Mouse (Mus musculus) heart, postnatal 10 days (tissue): ENCODE measurements around the gene C1ql4. TPM values are rescaled to one million over a fixed set of nuclear protein-coding genes. Genes with fewer than 3 reads are reported as not detected.

Source experiments
- DNase-seq, 2 experiments: peaks; one replicate each; pipeline ENCODE4 v3.0.0; 2021
- intact Hi-C: fragments of 180-260 bp; cut with DNase I; formaldehyde crosslinking; loops from one replicate; pipeline ENCODE4 v1.15.1; 2025
- total RNA-seq, 2 experiments: library from RNA; stranded (reverse); gene quantifications; 2 replicates each; pipeline ENCODE4 v1.2.3; 2021

Gene C1ql4
- total RNA-seq, result not detected

DNA sequence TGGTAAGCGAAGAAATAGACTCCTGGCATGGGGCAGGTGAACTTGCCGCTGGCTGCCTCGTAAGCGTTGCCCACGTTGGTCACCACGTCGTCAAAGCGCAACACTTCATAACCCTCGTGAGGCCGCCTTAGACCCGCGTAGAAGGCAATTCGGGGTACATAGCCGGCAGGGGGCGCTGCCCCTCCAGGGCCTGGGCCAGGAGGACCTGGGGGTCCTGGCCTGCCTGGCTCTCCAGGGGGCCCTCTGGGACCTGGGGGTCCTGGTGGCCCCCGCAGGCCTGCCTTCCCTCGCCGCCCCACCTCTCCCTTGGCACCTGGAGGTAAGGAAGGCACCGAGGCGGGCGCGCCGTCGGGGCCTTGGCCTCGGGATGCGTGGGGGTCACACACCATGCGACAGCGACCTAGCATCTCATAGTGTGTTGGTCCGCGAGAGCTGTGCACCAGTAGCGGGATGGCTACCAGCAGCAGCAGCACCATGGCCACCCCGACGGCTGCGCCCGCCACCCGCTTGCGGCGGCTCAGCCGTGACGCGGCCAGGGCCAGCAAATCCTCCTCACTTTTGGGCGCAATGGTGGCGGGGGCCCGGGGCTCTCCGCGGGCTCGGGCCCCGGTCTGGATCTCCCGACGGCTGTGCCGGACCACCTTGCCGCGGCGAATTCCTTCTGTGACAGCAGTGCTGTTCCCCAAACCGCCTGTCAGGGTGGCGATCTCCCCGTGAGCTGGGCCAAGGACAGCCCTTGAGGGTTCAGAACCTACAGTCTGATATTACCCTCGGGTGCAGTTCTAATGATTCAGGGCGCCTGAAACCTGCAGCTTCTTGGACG, at the start of gene C1ql4:
Gene C1ql4 (minus strand): TSS at position 565 of the 823 bp plus-strand sequence.
- peak in 1 of 2 experiments; percentile 51 for DNase-seq
- intact Hi-C loops, result no loop called here

DNA sequence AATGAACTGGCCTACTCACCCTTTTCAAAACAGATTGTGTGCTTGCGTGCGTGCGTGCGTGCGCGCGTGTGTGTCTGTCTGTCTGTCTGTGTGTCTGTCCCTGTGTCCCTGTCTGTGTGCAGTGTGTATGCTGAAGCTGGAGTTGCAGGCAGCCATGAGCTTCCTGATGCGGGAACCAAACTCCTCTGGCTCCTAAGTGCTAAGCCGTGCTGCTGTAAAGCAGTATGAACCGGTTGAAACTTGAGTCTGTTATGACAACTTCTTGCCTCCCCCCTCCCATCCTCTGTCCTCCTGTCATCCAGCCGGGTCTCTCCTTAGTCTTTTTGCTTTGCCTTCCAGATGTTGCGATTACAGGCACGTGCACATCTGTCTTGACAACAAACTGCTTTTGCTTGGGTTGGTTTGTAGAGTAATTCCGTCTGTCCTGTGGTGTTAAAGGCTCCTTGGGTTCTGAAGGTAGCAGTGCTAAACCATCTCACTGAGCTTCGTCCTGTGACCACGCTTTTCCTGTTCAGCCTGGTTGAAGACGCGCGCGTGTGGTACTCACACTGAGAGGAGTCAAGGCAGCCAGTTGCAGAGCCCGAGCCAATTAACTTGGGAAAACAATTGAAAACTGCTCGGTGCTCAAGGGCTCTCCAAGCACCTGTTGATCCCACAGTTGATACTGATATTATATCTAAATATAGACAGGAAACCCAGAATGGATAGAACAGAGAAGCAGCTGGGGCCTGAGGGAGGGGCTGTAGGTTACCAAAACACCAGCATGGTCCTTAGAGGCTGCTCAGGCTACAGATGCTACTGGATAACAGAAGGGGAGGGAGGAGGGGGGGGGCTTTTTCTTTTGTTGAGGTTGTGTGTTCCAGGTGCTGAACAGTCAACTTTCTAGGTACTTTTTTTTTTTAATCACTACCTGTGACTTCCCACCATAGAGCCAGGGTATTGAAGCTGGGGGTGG, 42.6 kb upstream of the C1ql4 start:
- intact Hi-C loops, result no loop called here
- DNase-seq, result no peak

DNA sequence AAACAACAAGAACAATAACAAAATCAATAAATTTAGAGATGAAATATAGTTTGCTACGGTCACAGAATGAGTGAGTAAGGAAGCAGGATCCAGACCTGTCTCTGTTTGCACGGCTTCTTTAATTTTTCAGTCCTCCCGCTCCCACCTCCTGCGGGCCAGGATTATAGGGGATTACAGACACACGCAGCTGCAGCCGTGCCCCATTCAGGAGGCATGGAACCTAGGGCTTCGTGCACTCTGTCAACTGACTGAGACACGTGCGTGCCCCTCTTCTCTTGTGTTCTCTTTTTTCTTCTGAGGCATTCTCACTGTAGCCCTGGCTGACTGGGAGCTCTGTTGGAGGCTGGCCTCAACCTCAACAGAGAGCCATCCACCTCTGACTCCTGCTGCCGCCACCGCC, 41.8 kb upstream of the C1ql4 start:
- no peak for DNase-seq
- intact Hi-C loops, result no loop called here

DNA sequence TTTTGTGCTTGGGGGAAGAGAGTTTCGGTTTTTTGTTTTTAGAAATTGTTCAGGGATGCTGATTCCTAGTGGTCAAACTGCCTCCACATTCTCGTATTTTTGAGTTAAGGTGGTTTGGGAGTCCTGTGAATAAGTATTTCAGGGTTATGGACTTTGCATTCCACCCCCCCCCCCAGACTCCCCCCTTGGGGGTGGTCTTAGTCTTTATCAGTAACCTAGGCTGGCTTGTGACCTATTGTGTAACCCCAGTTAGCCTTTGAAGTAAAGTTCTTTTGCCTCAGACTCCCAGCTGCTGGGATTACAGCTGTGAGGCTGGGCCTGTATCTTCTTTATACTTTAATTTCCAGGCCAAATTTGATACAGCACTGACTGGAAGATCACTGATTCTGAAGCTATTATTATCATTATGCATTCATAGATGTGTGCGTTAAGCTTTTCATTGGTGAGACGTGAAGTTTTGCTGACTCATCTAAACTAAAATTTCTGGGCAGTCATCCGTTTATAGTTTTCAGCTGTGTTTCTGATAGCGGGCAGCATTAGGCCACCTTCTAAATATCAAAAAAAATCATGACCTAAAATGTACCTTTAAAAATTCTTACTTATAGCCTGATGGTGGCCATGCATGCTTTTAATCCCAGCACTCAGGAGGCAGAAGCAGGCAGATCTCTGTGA, 40.4 kb upstream of the C1ql4 start:
- intact Hi-C loops, result no loop called here
- DNase-seq, result no peak

DNA sequence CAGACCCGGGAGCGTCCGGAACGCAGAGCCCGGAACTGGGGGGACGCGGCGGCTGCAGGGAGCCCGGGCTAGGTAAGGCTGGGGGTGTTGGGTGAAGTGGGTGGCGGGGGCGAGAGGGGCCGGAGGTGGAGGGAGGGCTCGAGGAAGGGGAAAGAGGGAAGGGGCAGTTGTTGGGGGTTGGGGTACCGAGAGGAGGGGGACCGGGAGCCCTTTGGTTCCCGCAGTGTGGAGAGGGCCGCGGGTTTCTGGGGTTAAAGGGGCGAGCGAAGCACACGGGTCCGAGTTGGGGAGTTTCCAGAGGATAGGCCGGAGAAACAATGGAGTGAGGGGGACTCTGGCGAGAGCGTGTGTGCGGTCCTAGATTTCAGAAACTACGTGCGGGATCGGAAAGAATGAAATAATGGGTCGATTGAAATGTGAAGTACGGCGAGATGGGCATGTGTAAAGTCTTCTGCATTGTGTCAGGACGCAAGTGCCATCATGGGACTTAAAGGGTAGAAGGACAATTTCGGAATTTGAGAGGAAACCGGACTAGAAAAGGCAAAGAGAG, 39.3 kb upstream of the C1ql4 start:
- DNase-seq, result peak in 1 of 2 experiments; percentile 25
- intact Hi-C loops, result no loop called here

DNA sequence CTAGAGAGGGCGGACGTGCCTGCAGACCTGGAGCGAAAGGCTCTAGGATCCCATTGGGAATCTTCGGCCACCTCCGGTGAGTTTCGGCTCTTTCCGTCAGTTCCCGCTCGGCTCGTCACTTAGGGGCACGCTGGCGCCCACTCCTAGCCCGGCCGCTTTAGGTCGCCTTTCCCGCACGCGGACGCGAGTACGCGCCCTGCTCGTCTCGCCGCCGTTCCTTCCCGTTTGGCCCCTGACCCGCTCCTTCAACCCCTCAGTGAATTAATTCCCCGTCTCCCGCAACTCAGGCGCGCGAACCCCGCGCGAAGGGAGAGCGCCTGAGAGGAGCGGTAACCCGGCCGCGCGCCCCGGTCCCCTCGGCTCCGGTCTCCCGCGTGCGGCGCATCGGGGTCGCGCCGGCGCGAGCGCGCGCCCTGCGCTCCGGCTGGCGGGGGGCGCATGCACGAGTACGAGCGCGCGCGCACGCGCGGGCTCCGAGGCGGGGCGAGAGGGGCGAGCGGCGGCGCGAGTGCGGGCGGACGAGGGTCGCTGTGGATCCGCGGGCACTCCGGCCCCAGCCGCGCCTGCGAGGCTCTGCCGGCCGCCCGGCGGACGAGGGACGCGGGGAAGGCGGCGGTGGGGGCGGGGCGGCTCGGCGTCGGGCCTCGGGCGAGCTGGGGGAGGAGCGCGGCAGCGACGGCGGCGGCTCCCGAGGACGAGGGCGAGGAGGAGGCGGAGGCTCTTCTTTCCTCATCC, 38.6 kb upstream of the C1ql4 start:
- DNase-seq, result peak; percentile 93 to 95
- intact Hi-C loops, result no loop called here

DNA sequence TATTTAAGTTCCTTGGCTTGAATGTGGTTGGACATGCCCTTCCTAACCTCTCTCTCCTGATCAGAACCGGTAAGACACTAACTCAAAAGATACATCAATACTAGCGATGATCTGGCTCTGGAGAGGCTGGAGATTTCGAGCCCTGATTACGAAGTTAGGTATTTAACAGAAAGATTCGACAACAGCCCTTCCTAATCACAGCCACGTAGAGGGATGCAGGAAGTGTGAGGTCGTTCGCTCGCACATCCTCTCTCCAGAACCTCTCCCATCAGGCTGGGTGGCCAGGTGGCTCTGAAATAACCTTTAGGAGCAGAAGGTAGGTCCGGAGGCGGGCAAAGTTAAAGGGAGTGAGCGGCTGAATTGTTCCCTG, 38.1 kb upstream of the C1ql4 start, which contains the start of gene Spats2:
Gene Spats2 (plus strand): TSS at position 206 of the 370 bp plus-strand sequence.
- DNase-seq, result no peak
- intact Hi-C loops, result no loop called here

DNA sequence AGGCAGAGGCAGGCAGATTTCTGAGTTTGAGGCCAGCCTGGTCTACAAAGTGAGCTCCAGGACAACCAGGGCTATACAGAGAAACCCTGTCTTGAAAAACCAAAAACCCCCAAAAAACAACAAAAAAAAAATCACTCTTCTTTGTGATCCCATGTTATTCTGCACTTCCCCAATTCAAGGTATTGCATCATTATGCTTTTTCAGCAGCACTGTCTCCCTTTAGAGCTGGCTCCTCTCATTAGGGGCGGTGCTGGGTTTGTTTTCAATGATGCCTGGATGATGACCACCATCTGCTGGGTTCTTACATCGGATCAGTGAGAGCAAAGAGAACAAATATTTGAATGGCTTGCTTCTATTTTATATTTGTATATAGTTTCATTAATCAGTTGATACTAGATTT, 35.0 kb upstream of the C1ql4 start:
- no peak for DNase-seq
- intact Hi-C loops, result no loop called here

DNA sequence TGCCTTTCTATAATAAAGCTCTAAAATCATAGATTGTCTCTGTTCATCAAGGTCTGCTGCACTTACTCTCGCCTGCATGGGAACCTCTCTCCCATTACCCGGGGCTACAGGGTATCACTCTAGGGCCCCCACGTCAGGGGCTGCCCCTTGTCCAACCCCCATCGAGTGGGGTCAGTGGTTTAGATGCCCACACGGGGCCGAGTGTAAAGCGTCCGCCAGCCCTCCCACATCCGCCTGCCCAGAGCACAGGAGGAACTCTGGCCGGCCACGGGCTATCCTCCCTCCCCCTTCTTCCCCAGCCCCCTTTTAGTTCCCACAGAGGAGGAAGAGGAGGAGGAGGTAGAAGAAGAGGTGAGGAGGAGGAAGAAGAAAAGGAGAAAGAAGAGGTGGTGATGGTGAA, 33.2 kb upstream of the C1ql4 start:
- intact Hi-C loops, result no loop called here
- DNase-seq, result no peak

DNA sequence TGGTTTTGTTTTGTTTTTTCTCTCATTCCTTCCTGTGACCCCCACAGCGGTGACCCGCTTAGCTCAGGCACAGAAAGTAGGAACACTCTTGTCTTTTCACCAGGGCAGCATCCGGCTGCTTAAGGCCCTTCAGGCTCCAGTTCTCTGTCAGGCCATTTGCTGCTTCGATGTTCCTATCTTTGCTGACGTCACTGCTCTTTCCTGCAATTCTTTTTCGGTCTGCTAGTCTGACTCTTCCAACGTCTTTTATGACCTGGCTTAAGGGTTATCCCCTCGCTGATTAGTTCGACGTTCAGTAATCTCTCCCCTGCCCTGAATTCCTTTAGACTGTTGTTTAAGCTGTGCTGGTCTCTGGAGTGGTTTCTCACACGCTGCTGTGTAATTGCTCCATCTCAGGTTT, 28.9 kb upstream of the C1ql4 start:
- intact Hi-C loops, result no loop called here
- peak; percentile 36 to 39 for DNase-seq

DNA sequence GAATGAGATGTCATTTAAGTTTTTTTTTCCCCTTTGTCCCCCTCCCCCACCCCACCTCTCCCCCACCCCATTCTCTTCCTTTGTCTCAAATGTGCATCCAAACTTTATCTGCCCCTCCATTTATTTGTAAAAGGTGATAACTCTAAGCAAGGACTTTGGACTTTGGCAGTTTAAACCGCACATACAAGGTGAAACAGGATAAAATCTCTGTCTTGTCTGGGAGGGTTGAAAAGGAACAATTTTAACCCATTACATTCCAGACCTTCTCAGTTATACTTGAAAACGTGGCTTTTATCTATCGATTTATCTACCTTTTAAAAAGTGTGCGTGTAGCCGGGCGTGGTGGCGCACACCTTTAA, 27.4 kb upstream of the C1ql4 start:
- intact Hi-C loops, result no loop called here
- no peak for DNase-seq

DNA sequence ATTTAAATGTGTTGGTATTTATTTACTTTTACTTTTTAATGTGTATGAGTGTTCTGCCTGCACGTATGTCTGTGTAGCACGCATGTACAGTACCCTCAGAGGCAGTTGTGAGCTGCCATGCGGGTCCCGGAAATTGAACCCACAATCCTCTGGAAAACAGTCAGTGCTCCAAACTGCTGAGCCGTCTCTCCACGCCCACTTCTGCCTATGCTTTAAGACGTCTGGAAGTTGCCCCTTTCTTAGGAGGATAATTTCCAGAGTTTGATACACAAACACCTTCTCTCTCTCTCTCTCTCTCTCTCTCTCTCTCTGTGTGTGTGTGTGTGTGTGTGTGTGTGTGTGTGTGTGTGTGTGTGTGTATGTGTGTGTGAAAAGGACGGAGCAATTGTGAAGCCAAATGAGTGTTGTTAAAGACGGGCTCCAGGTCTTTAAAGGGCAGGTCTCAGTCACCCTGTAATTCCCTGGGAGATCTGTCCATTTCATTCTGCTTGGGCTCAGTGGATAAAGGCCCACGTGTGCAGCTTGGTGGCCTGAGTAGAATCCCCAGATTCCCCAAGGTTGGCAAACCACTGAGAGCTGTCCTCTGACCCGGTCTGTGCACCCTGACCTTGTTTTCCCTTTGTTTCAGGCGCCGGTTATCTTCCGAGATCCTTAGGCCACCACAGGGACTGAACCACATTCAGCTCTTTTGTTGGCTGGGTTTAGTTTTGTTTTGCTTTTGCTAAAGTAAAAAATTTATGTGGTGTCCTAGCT, 26.9 kb upstream of the C1ql4 start:
- no peak for DNase-seq
- intact Hi-C loops, result no loop called here

DNA sequence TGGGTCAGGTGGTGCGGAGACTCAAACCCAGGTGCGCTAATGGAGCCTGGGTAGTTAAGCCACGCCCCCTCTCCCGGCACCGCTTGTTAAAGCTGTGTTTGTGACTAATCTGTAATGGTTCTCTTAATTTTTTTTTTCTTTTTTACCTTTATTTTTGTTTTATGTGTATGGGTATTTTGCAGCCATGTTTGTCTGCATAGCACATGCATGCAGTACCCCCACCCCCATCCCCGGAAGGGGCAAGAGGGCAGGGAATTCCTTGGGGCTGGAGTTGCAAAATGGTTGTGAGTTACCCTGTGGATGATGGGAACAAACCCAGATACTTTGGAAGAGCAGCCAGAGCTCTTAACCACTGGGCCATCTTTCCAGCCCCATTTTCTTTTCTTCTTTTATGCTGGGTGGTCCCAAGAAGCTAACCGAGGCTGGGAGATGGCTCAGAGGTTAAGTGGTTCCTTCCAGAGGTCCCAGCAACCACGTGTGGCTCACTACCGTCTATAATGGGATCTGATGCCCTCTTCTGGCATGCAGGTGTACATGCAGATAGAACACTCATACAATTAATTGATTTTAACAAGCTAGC, 25.9 kb upstream of the C1ql4 start:
- DNase-seq, result no peak
- intact Hi-C loops, result no loop called here

DNA sequence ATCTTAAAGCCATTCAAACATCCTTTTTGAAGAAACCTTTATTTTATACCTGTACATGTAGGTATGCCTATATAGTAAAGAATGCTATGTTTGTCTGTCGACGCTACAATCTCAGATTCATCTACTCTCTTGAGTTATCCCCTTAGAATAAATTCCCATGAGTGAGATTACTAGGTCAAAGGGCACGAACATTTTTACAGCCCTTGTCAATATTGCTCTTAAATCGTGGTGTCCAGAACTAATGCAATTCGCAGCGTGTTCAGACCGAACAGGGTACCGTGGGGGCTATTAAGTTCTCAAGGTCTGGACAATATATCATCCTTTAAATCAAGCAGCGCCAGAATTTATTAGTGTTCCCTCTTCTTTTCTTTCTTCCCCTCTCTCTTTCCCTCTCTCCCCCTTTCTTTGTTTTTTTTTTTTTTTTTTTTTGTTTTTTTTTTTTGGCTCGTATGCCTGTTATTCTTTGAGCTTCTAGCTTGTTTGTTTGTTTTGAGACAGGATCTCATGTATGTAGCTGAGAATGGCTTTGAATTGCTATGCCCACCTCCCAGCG, 25.3 kb upstream of the C1ql4 start:
- no peak for DNase-seq
- intact Hi-C loops, result no loop called here

DNA sequence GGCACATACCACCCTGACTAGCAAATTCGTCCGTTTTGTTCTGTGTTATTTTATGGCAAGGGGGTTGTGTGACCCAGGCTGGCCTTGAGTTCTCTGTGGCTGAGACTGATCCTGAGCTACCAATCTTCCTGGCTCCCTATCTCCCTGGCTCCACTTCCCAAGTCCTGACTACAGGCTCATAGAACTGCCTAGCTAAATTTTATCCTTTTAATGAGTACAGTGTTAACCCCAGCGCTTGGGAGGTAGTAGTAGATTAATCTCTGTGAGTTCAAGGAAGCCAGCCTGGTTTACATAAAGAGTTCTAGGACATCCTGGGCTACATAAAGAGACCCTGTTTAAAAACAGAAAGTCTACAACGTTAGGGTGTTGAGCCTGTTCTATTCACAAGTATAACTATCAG, 24.2 kb upstream of the C1ql4 start:
- DNase-seq, result no peak
- intact Hi-C loops, result no loop called here

DNA sequence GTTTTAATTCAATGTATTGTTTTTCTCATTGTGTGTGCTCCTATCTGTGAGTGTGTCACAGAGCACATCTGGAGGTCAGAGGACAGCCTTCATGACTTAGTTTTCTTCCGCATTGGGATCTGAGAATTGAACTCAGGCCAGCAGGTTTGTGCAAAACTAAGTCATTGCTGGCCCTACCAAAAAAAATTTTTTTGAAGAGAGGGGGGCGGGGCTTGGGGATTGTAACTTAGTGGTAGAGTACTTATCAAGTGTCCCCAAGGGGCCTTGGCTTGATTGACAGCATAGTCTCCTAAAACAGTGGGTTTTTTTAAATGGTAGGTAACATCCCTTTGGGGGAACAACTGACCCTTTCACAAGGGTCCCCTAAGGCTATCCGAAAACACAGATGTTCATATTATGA, 23.5 kb upstream of the C1ql4 start:
- intact Hi-C loops, result no loop called here

DNA sequence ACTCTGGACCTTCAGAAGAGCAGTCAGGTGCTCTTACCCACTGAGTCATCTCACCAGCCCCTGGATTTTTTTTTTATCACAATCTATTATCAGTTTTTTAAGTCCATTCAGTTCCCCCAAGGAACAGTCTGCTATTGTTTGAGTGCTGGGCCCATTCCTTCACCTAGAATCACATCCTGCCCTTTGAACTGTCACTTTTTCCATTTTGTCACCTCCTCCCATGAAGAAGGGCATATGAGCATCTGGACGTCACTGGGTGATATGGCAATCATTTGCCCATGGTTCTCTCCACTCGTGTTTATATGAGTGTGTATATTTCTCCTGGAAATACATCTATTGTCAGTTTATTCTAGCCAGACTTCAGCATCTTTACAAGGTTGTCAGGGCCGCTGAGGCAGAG, 20.2 kb upstream of the C1ql4 start:
- intact Hi-C loops, result no loop called here
- no peak for DNase-seq

More for the DNA sequence above, 23.5 kb upstream of the C1ql4 start:
- no peak for DNase-seq

DNA sequence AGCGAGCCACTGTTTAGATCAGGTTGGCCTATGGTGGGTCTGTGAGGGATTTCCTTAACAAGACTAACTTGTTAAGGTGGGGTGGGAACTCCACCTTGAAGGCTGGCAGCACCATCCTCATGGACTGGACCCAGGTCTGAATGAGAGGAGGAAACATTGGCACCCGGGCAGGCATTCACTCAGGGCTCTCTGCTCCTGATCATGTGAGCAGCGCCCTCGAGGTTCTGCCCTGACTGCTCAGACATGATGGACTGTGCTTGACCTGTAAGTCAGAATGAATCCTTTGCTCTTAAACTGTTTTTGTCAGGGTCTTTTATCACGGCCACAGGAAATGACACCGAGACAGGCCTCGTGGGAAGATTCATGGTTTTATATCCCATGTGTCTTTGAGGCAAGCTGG, 17.6 kb upstream of the C1ql4 start:
- intact Hi-C loops, result no loop called here
- DNase-seq, result no peak

DNA sequence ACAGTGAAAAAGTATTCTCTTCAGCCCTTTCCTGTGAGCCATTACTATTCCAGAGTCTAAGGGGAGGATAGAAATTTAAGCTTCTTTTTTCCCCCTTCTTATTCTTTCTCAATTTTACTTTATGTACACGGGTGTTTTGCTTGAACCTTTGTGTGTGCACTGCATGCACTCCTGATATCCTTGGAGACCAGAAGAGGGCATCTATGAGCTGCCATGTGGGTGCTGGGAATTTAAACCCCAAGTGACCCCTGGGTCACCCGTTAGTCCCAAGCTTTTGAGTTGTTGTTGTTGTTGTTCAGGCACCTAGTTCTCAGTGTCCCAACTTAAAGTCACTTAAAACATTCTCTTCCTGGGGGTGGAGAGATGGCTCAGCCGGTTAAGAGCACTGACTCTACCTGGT, 12.4 kb upstream of the C1ql4 start:
- intact Hi-C loops, result loop anchor here (2.0 kb wide), 1 partner anchor 19 kb away; no protein-coding TSS in a partner anchor
- no peak for DNase-seq
